Mouse (Mus musculus) stomach, postnatal 0 days (tissue): ENCODE data around the gene Fsd1.

Experiments
- CTCF ChIP-seq: IDR thresholded peaks from 2 replicates; pipeline ENCODE4 v1.5.1; 2016; ENCODE audit warnings: antibody characterized with exemption, low read depth, mild to moderate bottlenecking, moderate library complexity
- EP300 ChIP-seq: optimal IDR thresholded peaks from 2 replicates; pipeline ENCODE3; 2016; ENCODE audit warnings: antibody characterized with exemption

DNA sequence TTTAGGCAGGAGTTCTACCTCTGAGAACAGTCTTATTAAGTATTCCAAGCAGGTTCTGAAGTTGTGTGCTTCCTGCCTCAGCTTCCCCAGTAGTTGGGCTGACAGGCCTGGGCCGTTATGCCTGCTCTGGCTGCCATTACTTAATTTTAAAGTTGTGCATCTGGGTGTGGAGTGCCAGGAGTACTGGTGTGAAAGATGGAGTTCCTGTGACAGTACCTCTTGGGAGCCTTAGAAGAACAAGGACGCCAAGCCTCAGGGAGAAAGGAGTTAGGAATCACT, 23.6 kb downstream of the Fsd1 start:
- TF ChIP-seq EP300 (no peak), CTCF (no peak)
